In the genomic region with DNA sequence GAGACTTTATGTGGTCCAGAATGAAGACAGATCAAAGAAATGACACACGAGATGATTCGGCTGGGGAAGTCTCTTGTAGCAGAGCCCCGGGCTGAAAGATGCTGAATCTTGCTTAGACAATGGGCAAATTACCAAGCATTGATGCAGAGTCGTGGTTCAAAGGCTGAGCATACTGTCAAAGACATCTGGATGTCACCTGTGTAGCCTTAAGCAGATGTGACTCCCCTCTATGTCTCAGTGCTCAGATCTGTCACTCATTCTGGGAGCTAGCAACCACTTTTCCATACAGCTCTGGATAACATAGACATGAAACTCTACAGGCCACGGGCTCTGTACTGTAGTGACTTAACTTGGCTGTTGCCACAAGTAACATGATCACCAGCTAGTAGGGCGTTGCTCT, we compare ENCODE assay signal across 23 mouse cellular contexts.
DNase-seq lines count a peak whose midpoint lies in the region; ATAC-seq and TF ChIP-seq lines count a peak whose summit lies in the region.
"Had no signal": no experiment of that assay in that cellular context is flagged by ENCODE, and none has a peak within 500 bp of the region (broad histone marks: within the 10 kb centered on the region; RNA-seq: fewer than 3 reads in every experiment).

No protein-coding gene starts in this region.

- H3K4me2 ChIP-seq in embryonic facial prominence, embryonic 14.5 days (ENCODE audit: low read depth, low read length), result no peak overlapping the region
- H3K4me2 ChIP-seq in midbrain, embryonic 13.5 days (replicated peaks), result no peak overlapping the region
- H3K4me2 ChIP-seq in midbrain, embryonic 11.5 days, result no peak overlapping the region
- no peak overlapping the region for H3K4me2 ChIP-seq in midbrain, embryonic 15.5 days
- no peak overlapping the region for H3K4me2 ChIP-seq in hindbrain, postnatal 0 days (ENCODE audit: low read depth, low read length)
- H3K4me2 ChIP-seq: embryonic facial prominence, embryonic 12.5 days; forebrain, embryonic 12.5 days; forebrain, embryonic 15.5 days; heart, embryonic 12.5 days; heart, embryonic 15.5 days; hindbrain, embryonic 14.5 days had no signal

- WGBS in embryonic facial prominence, embryonic 14.5 days, result 40% methylated on average over 6 of the region's 6 CpGs
- 61% methylated on average over 6 of the region's 6 CpGs for WGBS in embryonic facial prominence, embryonic 10.5 days
- 63% methylated on average over 6 of the region's 6 CpGs for WGBS in midbrain, embryonic 13.5 days
- 70% methylated on average over 6 of the region's 6 CpGs for WGBS in midbrain, embryonic 11.5 days
- WGBS in midbrain, embryonic 15.5 days, result 49% methylated on average over 6 of the region's 6 CpGs
- WGBS in hindbrain, postnatal 0 days, result 61% methylated on average over 6 of the region's 6 CpGs

- H3K9ac ChIP-seq in embryonic facial prominence, embryonic 14.5 days (ENCODE audit: low read depth, low read length), result no peak overlapping the region
- no peak overlapping the region for H3K9ac ChIP-seq in midbrain, embryonic 13.5 days (replicated peaks)
- no peak overlapping the region for H3K9ac ChIP-seq in midbrain, embryonic 11.5 days (ENCODE audit: low read length)
- H3K9ac ChIP-seq in midbrain, embryonic 15.5 days, result no peak overlapping the region
- H3K9ac ChIP-seq in hindbrain, postnatal 0 days (replicated peaks; ENCODE audit: low read length), result no peak overlapping the region
- H3K9ac ChIP-seq: embryonic facial prominence, embryonic 12.5 days; forebrain, embryonic 12.5 days; forebrain, embryonic 15.5 days; heart, embryonic 12.5 days; heart, embryonic 15.5 days; hindbrain, embryonic 14.5 days had no signal

- ATAC-seq in embryonic facial prominence, embryonic 14.5 days (ENCODE audit: low read depth), result no peak
- 0 out of 2 replicates have a peak, but pooled peaks have one; percentile 53 for ATAC-seq in midbrain, embryonic 13.5 days
- no peak for ATAC-seq in midbrain, embryonic 11.5 days (ENCODE audit: low FRiP score)
- peak; percentile 78 for ATAC-seq in midbrain, embryonic 15.5 days (replicated peaks)
- ATAC-seq in hindbrain, postnatal 0 days, result no peak
- ATAC-seq: activated CD4-positive, CD25-positive, alpha-beta regulatory T cell, adult 4 months; forebrain, embryonic 15.5 days had no signal

- TF ChIP-seq CTCF in hindbrain, postnatal 0 days (IDR thresholded peaks at IDR 0.05; ENCODE audit: low read depth), result no peak

- no peaks in the 10 kb centered on the region for H3K27me3 ChIP-seq in embryonic facial prominence, embryonic 14.5 days (replicated peaks; ENCODE audit: control insufficient read depth, insufficient read depth, low read length)
- no peaks in the 10 kb centered on the region for H3K27me3 ChIP-seq in embryonic facial prominence, embryonic 10.5 days (replicated peaks; ENCODE audit: low read depth, poor library complexity, severe bottlenecking)
- H3K27me3 ChIP-seq in midbrain, embryonic 13.5 days, result no peaks in the 10 kb centered on the region
- H3K27me3 ChIP-seq in midbrain, embryonic 11.5 days (ENCODE audit: control insufficient read depth, insufficient read depth, low read length), result no peaks in the 10 kb centered on the region
- H3K27me3 ChIP-seq in midbrain, embryonic 15.5 days (replicated peaks), result no peaks in the 10 kb centered on the region
- H3K27me3 ChIP-seq in hindbrain, postnatal 0 days (ENCODE audit: insufficient read depth, low read length), result no peaks in the 10 kb centered on the region
- H3K27me3 ChIP-seq: embryonic facial prominence, embryonic 12.5 days; forebrain, embryonic 12.5 days; forebrain, embryonic 15.5 days; heart, embryonic 12.5 days; heart, embryonic 15.5 days had no signal

- H3K9me3 ChIP-seq in embryonic facial prominence, embryonic 14.5 days (ENCODE audit: control insufficient read depth, low read length), result no peaks in the 10 kb centered on the region
- H3K9me3 ChIP-seq in embryonic facial prominence, embryonic 10.5 days, result no peaks in the 10 kb centered on the region
- H3K9me3 ChIP-seq in midbrain, embryonic 13.5 days, result no peaks in the 10 kb centered on the region
- H3K9me3 ChIP-seq in midbrain, embryonic 11.5 days (ENCODE audit: control insufficient read depth, low read length), result no peaks in the 10 kb centered on the region
- H3K9me3 ChIP-seq in midbrain, embryonic 15.5 days, result no peaks in the 10 kb centered on the region
- H3K9me3 ChIP-seq in hindbrain, postnatal 0 days (ENCODE audit: low read length), result no peaks in the 10 kb centered on the region
- H3K9me3 ChIP-seq: embryonic facial prominence, embryonic 12.5 days; forebrain, embryonic 12.5 days; forebrain, embryonic 15.5 days; heart, embryonic 12.5 days; heart, embryonic 15.5 days had no signal

- DNase-seq in embryonic facial prominence, embryonic 14.5 days (ENCODE audit: low spot score), result peak; percentile 38
- no peak for DNase-seq in embryonic facial prominence, embryonic 10.5 days (ENCODE audit: low spot score)
- no peak for DNase-seq in midbrain, embryonic 11.5 days (ENCODE audit: low spot score, missing footprints)
- DNase-seq in hindbrain, postnatal 0 days (ENCODE audit: low spot score), result no peak
- no peak for DNase-seq in urinary bladder, adult 2 months (ENCODE audit: low spot score)
- DNase-seq: adrenal gland, adult 8-10 months; adrenal gland, postnatal 25 days; cerebellum, adult 18-20 months; cerebellum, adult 9-10 months; gastrocnemius, postnatal 25 days; heart, adult 18-20 months; heart, postnatal 10 days; heart, postnatal 36 days had no signal

- no peak overlapping the region for H3K4me3 ChIP-seq in embryonic facial prominence, embryonic 14.5 days (ENCODE audit: low read depth, low read length)
- no peak overlapping the region for H3K4me3 ChIP-seq in embryonic facial prominence, embryonic 10.5 days
- no peak overlapping the region for H3K4me3 ChIP-seq in midbrain, embryonic 13.5 days (replicated peaks)
- no peak overlapping the region for H3K4me3 ChIP-seq in midbrain, embryonic 11.5 days (ENCODE audit: low read depth, low read length)
- H3K4me3 ChIP-seq in midbrain, embryonic 15.5 days, result no peak overlapping the region
- H3K4me3 ChIP-seq in hindbrain, postnatal 0 days (ENCODE audit: low read length), result no peak overlapping the region
- H3K4me3 ChIP-seq: embryonic facial prominence, embryonic 12.5 days; erythroblast, embryonic 14.5 days; forebrain, embryonic 12.5 days; forebrain, embryonic 15.5 days; heart, embryonic 12.5 days; heart, embryonic 15.5 days had no signal

- H3K27ac ChIP-seq in embryonic facial prominence, embryonic 14.5 days (replicated peaks; ENCODE audit: low read depth, low read length), result no peak overlapping the region
- H3K27ac ChIP-seq in embryonic facial prominence, embryonic 10.5 days (replicated peaks), result no peak overlapping the region
- H3K27ac ChIP-seq in midbrain, embryonic 13.5 days, result no peak overlapping the region
- no peak overlapping the region for H3K27ac ChIP-seq in midbrain, embryonic 11.5 days (ENCODE audit: low read depth, low read length)
- 0 out of 2 replicates have a peak overlapping the region, but pooled peaks have one; percentile 7 for H3K27ac ChIP-seq in midbrain, embryonic 15.5 days
- H3K27ac ChIP-seq in hindbrain, postnatal 0 days, result no peak overlapping the region
- H3K27ac ChIP-seq: embryonic facial prominence, embryonic 12.5 days; forebrain, embryonic 12.5 days; forebrain, embryonic 15.5 days; heart, embryonic 15.5 days; hindbrain, embryonic 14.5 days had no signal

- no peaks in the 10 kb centered on the region for H3K4me1 ChIP-seq in embryonic facial prominence, embryonic 14.5 days (ENCODE audit: control insufficient read depth, insufficient read depth, low read length)
- H3K4me1 ChIP-seq in embryonic facial prominence, embryonic 10.5 days, result no peaks in the 10 kb centered on the region
- H3K4me1 ChIP-seq in midbrain, embryonic 13.5 days (replicated peaks), result 0 out of 2 replicates have a peak, but pooled peaks cover 7% of the 10 kb centered on the region
- H3K4me1 ChIP-seq in midbrain, embryonic 11.5 days (ENCODE audit: control insufficient read depth, insufficient read depth, low read length), result no peaks in the 10 kb centered on the region
- H3K4me1 ChIP-seq in midbrain, embryonic 15.5 days, result peaks cover 9% of the 10 kb centered on the region; the same call in 1 of the 2 replicates
- H3K4me1 ChIP-seq in hindbrain, postnatal 0 days (ENCODE audit: insufficient read depth, low read length), result no peaks in the 10 kb centered on the region
- H3K4me1 ChIP-seq: embryonic facial prominence, embryonic 12.5 days; forebrain, embryonic 12.5 days; forebrain, embryonic 15.5 days had no signal

- no peaks in the 10 kb centered on the region for H3K36me3 ChIP-seq in embryonic facial prominence, embryonic 14.5 days (ENCODE audit: control insufficient read depth, insufficient read depth, low read length)
- no peaks in the 10 kb centered on the region for H3K36me3 ChIP-seq in embryonic facial prominence, embryonic 10.5 days (replicated peaks)
- H3K36me3 ChIP-seq in midbrain, embryonic 13.5 days, result 0 out of 2 replicates have a peak, but pooled peaks cover 4% of the 10 kb centered on the region
- no peaks in the 10 kb centered on the region for H3K36me3 ChIP-seq in midbrain, embryonic 11.5 days (ENCODE audit: control insufficient read depth, insufficient read depth, low read length)
- no peaks in the 10 kb centered on the region for H3K36me3 ChIP-seq in midbrain, embryonic 15.5 days (replicated peaks)
- H3K36me3 ChIP-seq in hindbrain, postnatal 0 days (ENCODE audit: insufficient read depth, low read length), result no peaks in the 10 kb centered on the region
- H3K36me3 ChIP-seq: embryonic facial prominence, embryonic 12.5 days; forebrain, embryonic 12.5 days; forebrain, embryonic 15.5 days; heart, embryonic 12.5 days; heart, embryonic 15.5 days had no signal

Comparison
In these comparisons a context has a peak if more than half of its experiments do, and no peak if none do; other contexts are left out.
1. ATAC-seq: peak in midbrain, embryonic 13.5 days (single experiment) and midbrain, embryonic 15.5 days (single experiment); none in embryonic facial prominence, embryonic 14.5 days (single experiment), midbrain, embryonic 11.5 days (single experiment) and hindbrain, postnatal 0 days (single experiment).